Comparison of ENCODE assay signal across 8 mouse cellular contexts in genomic region chr3:37723662-37724170, GRCm38 (mm10). TPM values are rescaled to one million over a fixed set of nuclear protein-coding genes. Genes with fewer than 3 reads are reported as not detected.
A peak's percentile ranks its signal among the peaks of the same experiment; 100 is the strongest.
DNase-seq lines count a peak whose midpoint lies in the region; TF ChIP-seq lines count a peak whose summit lies in the region.

No protein-coding gene starts in this region.

- H3K4me3 ChIP-seq in testis, adult 2 months (ENCODE audit: control insufficient read depth, low read depth, low read length), result peak overlapping the region; percentile 85
- H3K4me3 ChIP-seq in small intestine, adult 2 months (ENCODE audit: low read depth, low read length), result peak overlapping the region; percentile 64

- TF ChIP-seq POLR2A in testis, adult 2 months (IDR thresholded peaks at IDR 0.05; ENCODE audit: control insufficient read depth, low read depth, low read length), result peak; percentile 31; the same call in 1 of the 2 replicates
- TF ChIP-seq POLR2A in small intestine, adult 2 months (IDR thresholded peaks at IDR 0.05; ENCODE audit: low read depth, low read length), result no peak

- no peaks in the 10 kb centered on the region for H3K36me3 ChIP-seq in testis, adult 2 months (ENCODE audit: control insufficient read depth, insufficient read depth, low read length)
- no peaks in the 10 kb centered on the region for H3K36me3 ChIP-seq in small intestine, adult 2 months (ENCODE audit: control insufficient read depth, insufficient read depth, low read length)

- peaks cover 16% of the 10 kb centered on the region for H3K4me1 ChIP-seq in testis, adult 2 months (ENCODE audit: control insufficient read depth, insufficient read depth, low read length)
- peaks cover 22% of the 10 kb centered on the region for H3K4me1 ChIP-seq in small intestine, adult 2 months (ENCODE audit: control insufficient read depth, insufficient read depth, insufficient read length, low read length)

- 7% methylated on average over 17 of the region's 17 CpGs for WGBS in small intestine, adult 2 months

- no peaks in the 10 kb centered on the region for H3K27me3 ChIP-seq in testis, adult 2 months (ENCODE audit: control insufficient read depth, insufficient read depth, low read length)
- no peaks in the 10 kb centered on the region for H3K27me3 ChIP-seq in small intestine, adult 2 months (ENCODE audit: control insufficient read depth, insufficient read depth, low read length)

- DNase-seq in adrenal gland, adult (ENCODE audit: inconsistent age in 2 of 2, low spot score in 1 of 2), result peak; percentile 32 to 48
- no peak for DNase-seq in adrenal gland, postnatal 10 days
- no peak for DNase-seq in testis, postnatal 10 days (ENCODE audit: low spot score)
- peak; percentile 67 to 71 for DNase-seq in layer of hippocampus, adult 8-10 months (ENCODE audit: low spot score in 2 of 2)
- peak; percentile 49 for DNase-seq in lung, postnatal 25 days (ENCODE audit: low spot score)
- DNase-seq in cerebellum, postnatal 14 days, result no peak

- TF ChIP-seq CTCF in testis, adult 2 months (IDR thresholded peaks at IDR 0.05; ENCODE audit: control insufficient read depth, insufficient read depth, insufficient replicate concordance, low read depth, low read length), result no peak
- no peak for TF ChIP-seq CTCF in small intestine, adult 2 months (IDR thresholded peaks at IDR 0.05; ENCODE audit: extremely low read depth, insufficient read length, insufficient replicate concordance, low read depth, low read length)

- peak overlapping the region; percentile 7; the same call in 1 of the 2 replicates for H3K27ac ChIP-seq in testis, adult 2 months (ENCODE audit: control insufficient read depth, insufficient read depth, low read depth, low read length)
- peak overlapping the region; percentile 96 for H3K27ac ChIP-seq in small intestine, adult 2 months (ENCODE audit: insufficient read depth, low read depth, low read length)

RNA-seq across cellular contexts. Expression of gene Gm5148, which starts 0.6 kb away (rescaled TPM):
- total RNA-seq in adrenal gland, postnatal 10 days (2021), result 1 to 10 TPM in 1 of 2 experiments, under 1 TPM in 1; 0.39 to 1.1 TPM
- 0.93 and 1.8 TPM in 2 replicates for polyA plus RNA-seq in testis, adult 2 months (2012; rRNA removed)
- 1 to 10 TPM; 4.3 to 5.8 (median 4.8) TPM for total RNA-seq in layer of hippocampus, adult 8-10 months (2022)
- polyA plus RNA-seq in small intestine, adult 2 months (2012; rRNA removed), result 0.86 and 1.7 TPM in 2 replicates

Comparison
In these comparisons a context has a peak if more than half of its experiments do, and no peak if none do; other contexts are left out.
1. DNase-seq: peak in adrenal gland, adult (2 of 2), layer of hippocampus, adult 8-10 months (2 of 2) and lung, postnatal 25 days (single experiment); none in adrenal gland, postnatal 10 days (single experiment), testis, postnatal 10 days (single experiment) and cerebellum, postnatal 14 days (0 of 2).